Mouse (Mus musculus) C2C12 (cell line): ENCODE data around the gene Eef1e1. TPM values are rescaled to one million over a fixed set of nuclear protein-coding genes. Genes with fewer than 3 reads are reported as not detected.

ENCODE experiments used
- H3K27me3 ChIP-seq: one replicate; pipeline ENCODE4 v1.6.1; 2011; ENCODE audit not compliant: control insufficient read depth, insufficient read depth, insufficient read length
- H3K36me3 ChIP-seq: one replicate; pipeline ENCODE4 v1.6.1; 2011; ENCODE audit not compliant: control insufficient read depth, insufficient read depth
- H3K4me3 ChIP-seq: one replicate; pipeline ENCODE4 v1.5.1; 2011; ENCODE audit warnings: mild to moderate bottlenecking, control low read depth; ENCODE audit not compliant: poor library complexity, insufficient read depth, severe bottlenecking
- H3K79me2 ChIP-seq: one replicate; pipeline ENCODE4 v1.6.1; 2011; ENCODE audit not compliant: control insufficient read depth, insufficient read depth
- H3K79me3 ChIP-seq: one replicate; pipeline ENCODE4 v1.6.1; 2011; ENCODE audit warnings: low read depth, control low read depth
- H3ac ChIP-seq: one replicate; pipeline ENCODE3; 2011; ENCODE audit warnings: low read depth; ENCODE audit not compliant: control insufficient read depth, insufficient read length
- CEBPB ChIP-seq: IDR thresholded peaks from one replicate; pipeline ENCODE4 v1.6.1; 2011; ENCODE audit warnings: low read depth, mild to moderate bottlenecking, control low read depth, moderate library complexity
- CTCF ChIP-seq: IDR thresholded peaks from one replicate; pipeline ENCODE4 v1.5.1; 2011; ENCODE audit not compliant: control insufficient read depth, insufficient read depth, insufficient read length
- FOSL1 ChIP-seq: IDR thresholded peaks from one replicate; pipeline ENCODE4 v1.8.0; 2011; ENCODE audit warnings: mild to moderate bottlenecking, low read length; ENCODE audit not compliant: poor library complexity, insufficient read depth, severe bottlenecking
- MAX ChIP-seq: IDR thresholded peaks from one replicate; pipeline ENCODE4 v1.6.1; 2011; ENCODE audit warnings: mild to moderate bottlenecking, control low read depth
- MYOD1 ChIP-seq: IDR thresholded peaks from one replicate; pipeline ENCODE4 v1.6.1; 2011; ENCODE audit warnings: low read depth; ENCODE audit not compliant: control insufficient read depth, insufficient read length
- MYOG ChIP-seq: IDR thresholded peaks from one replicate; pipeline ENCODE4 v1.6.1; 2011; ENCODE audit not compliant: control insufficient read depth, insufficient read length; ENCODE audit errors: extremely low read depth
- USF1 ChIP-seq: IDR thresholded peaks from one replicate; pipeline ENCODE4 v1.6.1; 2011; ENCODE audit warnings: low read depth, mild to moderate bottlenecking, control low read depth, moderate library complexity
- polyA plus RNA-seq: library from polyadenylated mRNA; unstranded; fragments of >200 nt; fragmentation: generic; extraction: Trizol; gene quantifications from one replicate; pipeline ENCODE4 v1.2.1, GENCODE M21; 2012; ENCODE audit warnings: missing spikeins

The Eef1e1 gene
- polyA plus RNA-seq, 1 experiment, result 64.0 TPM

DNA sequence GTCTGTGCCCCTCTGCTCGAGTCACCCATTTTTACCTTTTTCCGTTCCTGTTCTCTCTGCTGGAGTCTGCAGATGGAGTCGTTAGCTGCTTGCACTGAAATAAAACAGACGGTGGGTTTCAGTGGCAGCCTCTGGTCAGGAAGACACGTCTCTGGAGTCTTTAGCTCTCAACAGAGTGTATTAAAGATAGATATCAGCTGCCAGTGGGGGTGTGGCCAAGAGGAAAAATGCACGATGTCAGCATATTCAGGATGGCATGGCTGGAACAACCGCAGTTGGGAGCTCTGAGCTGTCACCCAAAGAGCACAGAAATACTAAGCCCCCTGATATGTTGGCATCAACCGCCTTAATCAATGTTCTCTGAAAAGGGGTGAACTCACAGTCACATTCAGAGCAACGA is 46.2 kb downstream of the Eef1e1 start:
- no peak overlapping the region for H3ac ChIP-seq
- TF ChIP-seq USF1, result no peak
- TF ChIP-seq CEBPB, result no peak
- TF ChIP-seq MAX, result no peak
- no peak for TF ChIP-seq FOSL1
- TF ChIP-seq MYOD1, result no peak
- TF ChIP-seq CTCF, result no peak
- TF ChIP-seq MYOG, result no peak
- no peaks in the 10 kb centered on the region for H3K36me3 ChIP-seq
- H3K4me3 ChIP-seq, result no peak overlapping the region
- no peaks in the 10 kb centered on the region for H3K79me2 ChIP-seq
- no peaks in the 10 kb centered on the region for H3K27me3 ChIP-seq
- H3K79me3 ChIP-seq, result no peaks in the 10 kb centered on the region

DNA sequence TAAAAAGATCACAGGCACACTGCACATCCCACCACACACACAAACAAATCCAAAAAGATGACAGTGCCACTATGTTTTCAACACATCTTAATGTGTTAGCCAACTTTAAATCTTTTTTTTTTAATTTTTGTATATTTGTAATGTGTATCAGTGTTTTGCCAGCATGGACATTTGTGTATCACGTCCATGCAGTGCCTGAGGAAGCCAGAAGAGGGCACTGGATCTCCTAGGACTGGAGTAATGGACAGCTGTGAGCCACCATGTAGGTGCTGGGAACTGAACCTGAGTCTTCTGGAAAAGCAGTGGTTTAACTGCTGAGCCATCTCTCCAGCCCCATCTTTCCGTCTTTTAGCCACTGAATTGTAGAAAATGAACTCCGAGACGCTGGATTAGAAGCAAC is 46.7 kb downstream of the Eef1e1 start:
- TF ChIP-seq MAX, result no peak
- Histone ChIP-seq H3K27me3 (no peaks in the 10 kb centered on the region), H3K4me3 (no peak overlapping the region), H3K36me3 (no peaks in the 10 kb centered on the region), H3K79me3 (no peaks in the 10 kb centered on the region), H3ac (no peak overlapping the region), H3K79me2 (no peaks in the 10 kb centered on the region)

DNA sequence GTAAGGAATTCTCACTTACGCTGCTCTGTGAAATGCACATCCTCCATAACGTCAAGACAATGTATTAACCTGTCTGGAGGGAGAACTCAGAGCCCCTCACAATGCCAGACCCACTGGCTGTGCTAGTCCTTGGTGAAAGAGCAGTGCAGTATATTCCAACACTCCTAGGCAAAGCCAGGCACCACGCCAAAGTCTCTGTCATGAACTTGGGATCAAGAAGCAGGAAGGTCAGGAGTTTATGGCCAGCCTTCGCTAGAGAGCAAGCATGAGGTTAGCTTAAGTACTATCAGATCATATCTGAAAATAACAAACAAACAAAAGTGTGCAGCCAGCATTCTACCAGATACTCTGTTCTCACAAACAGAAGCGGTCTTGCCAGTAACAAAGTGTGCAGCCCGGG is 48.5 kb downstream of the Eef1e1 start:
- H3K4me3 ChIP-seq, result no peak overlapping the region
- no peaks in the 10 kb centered on the region for H3K27me3 ChIP-seq
- no peaks in the 10 kb centered on the region for H3K79me3 ChIP-seq
- H3K79me2 ChIP-seq, result no peaks in the 10 kb centered on the region
- TF ChIP-seq MAX, result no peak
- TF ChIP-seq MYOG, result no peak
- TF ChIP-seq FOSL1, result no peak
- no peak for TF ChIP-seq MYOD1
- H3K36me3 ChIP-seq, result no peaks in the 10 kb centered on the region
- H3ac ChIP-seq, result no peak overlapping the region

DNA sequence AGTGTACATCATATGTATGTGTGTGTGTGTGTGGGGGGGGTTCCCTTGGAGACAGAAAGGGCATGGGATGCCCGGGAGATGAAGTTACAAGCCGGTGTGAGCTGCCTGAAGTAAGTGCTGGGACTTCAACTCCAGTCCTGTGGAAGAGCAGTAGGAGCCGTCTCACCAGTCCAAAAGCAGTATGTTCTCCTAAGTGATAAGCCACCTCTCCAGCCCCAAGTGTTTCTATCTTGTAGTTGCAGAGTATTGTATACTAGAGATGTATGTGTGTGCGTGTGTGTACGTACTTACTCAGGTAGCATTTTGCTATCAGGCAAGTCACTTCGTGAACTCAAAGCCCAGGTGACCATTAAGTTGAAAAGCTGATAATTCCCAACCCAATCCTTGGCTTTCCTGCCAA is 51.7 kb downstream of the Eef1e1 start:
- Histone ChIP-seq H3K4me3 (no peak overlapping the region), H3K27me3 (no peaks in the 10 kb centered on the region), H3ac (no peak overlapping the region), H3K79me2 (no peaks in the 10 kb centered on the region), H3K36me3 (no peaks in the 10 kb centered on the region), H3K79me3 (no peaks in the 10 kb centered on the region)
- TF ChIP-seq CEBPB, result no peak
- no peak for TF ChIP-seq FOSL1
- no peak for TF ChIP-seq MYOG
- no peak for TF ChIP-seq USF1
- no peak for TF ChIP-seq MAX
- no peak for TF ChIP-seq MYOD1
- TF ChIP-seq CTCF, result no peak

DNA sequence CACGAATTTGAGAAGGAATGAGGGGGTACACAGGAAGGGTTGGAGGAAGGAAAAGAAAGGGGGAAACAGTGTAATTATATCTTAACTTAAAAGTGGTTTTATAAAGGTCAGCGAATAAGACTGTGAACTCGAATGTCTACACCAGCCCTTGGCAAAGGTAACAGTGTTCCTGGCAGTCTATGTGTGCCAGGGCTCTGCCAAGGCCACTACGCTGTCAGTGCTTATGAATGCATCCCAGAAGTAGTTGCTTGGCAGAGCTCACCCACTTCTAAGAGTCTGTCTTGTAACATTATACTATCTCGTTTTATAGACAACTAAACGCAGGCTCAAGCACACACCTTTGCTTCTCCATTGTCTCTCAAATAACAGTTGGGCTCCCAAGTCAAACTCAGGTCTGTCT is 53.5 kb downstream of the Eef1e1 start:
- Histone ChIP-seq H3K79me3 (no peaks in the 10 kb centered on the region), H3K79me2 (no peaks in the 10 kb centered on the region), H3K36me3 (no peaks in the 10 kb centered on the region), H3ac (no peak overlapping the region), H3K4me3 (no peak overlapping the region), H3K27me3 (no peaks in the 10 kb centered on the region)
- TF ChIP-seq CEBPB (no peak), MYOD1 (no peak), FOSL1 (no peak), CTCF (no peak), USF1 (no peak), MAX (no peak), MYOG (no peak)

DNA sequence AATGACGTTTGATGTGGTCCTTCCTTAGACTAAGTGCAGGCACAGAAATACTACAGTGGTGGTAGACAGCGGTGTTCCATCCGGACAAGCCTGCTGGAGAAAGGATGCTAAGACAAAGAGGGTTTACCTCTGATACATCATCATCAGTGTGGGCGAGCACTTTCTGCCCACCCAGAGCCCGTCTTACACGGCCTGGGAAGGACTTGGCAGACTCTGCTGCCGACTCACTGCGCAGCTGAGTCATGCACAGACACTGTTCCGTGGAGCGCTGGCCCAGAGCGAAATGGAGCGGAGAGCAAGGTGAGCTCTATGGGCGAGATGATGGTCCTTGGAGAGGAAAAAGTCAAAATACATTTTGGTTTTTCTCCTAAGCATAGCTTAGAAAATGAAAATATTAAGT is 55.9 kb downstream of the Eef1e1 start:
- no peak overlapping the region for H3ac ChIP-seq
- H3K27me3 ChIP-seq, result no peaks in the 10 kb centered on the region
- no peaks in the 10 kb centered on the region for H3K36me3 ChIP-seq
- H3K79me3 ChIP-seq, result no peaks in the 10 kb centered on the region
- H3K4me3 ChIP-seq, result no peak overlapping the region
- TF ChIP-seq CEBPB (no peak), CTCF (no peak), MAX (no peak), USF1 (no peak), MYOD1 (no peak), FOSL1 (no peak), MYOG (no peak)
- no peaks in the 10 kb centered on the region for H3K79me2 ChIP-seq
